Mouse (Mus musculus): ENCODE results near the gene Olfr675.
"Not testable (repeated sequence)": the region's sequence is repeated elsewhere in the genome, so short reads cannot be mapped to it uniquely, and the experiment has no call there.

The Olfr675 gene

DNA sequence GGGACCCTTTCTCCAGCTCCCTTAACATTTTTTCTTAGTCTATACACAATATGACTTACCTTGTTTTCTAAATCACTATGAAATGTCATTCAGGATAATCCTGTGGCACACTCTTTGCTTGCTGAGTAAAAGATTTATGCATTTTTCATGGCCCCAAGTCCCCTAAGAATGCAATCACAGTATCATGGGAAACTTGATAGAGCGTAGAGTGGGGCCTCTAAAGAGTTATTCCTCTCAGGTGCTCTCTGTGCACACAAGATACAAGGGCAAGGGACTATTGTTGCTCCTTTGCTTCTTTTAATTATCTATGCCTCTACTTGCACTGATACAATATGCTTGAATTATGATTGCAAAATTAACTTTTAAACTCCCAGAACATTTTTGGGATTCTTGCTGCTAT lies at the start of gene Olfr675:
Gene Olfr675 (minus strand): TSS at position 101 of the 400 bp plus-strand sequence.
- H3K4me1 ChIP-seq (replicated peaks; ENCODE audit: low read depth, low read length), result no peaks in the 10 kb centered on the region
- no peaks in the 10 kb centered on the region for H3K9me3 ChIP-seq (ENCODE audit: low read length)
- no peak within 1 kb of the TSS for H3K4me3 ChIP-seq (replicated peaks; ENCODE audit: low read length)
- H3K27me3 ChIP-seq (ENCODE audit: insufficient read depth, low read length), result no peaks in the 10 kb centered on the region
- H3K36me3 ChIP-seq (ENCODE audit: insufficient read depth, low read length), result no peaks in the 10 kb centered on the region
- TF ChIP-seq NANOG (IDR thresholded peaks at IDR 0.05; ENCODE audit: borderline replicate concordance, low read length) (no peak), POU5F1 (IDR thresholded peaks at IDR 0.05; ENCODE audit: borderline replicate concordance, low read length) (no peak), CTCF (conservative IDR thresholded peaks at IDR 0.05; ENCODE audit: low read length) (no peak)

DNA sequence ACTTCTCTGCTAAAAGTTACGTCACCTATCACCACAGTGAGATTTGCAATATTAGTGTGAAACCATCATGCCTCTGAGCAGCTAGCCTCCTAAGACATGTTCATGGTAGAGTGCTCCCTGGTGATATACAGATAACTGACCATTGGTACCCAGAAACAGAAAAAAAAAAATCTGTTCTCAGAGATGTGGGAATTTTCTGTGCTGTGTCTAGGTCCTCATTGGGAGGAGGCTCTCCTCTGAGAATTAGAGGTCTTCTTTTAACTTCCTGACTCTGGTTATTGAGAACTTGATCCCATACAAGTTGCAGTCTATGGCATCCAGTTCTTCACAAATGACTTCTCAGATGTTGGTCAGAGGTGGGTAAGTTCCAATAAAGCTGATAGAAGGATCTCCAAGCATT lies 35.9 kb upstream of the Olfr675 start, which contains the start of gene Olfr678:
Gene Olfr678 (plus strand): TSS at position 301 of the 400 bp plus-strand sequence.
- TF ChIP-seq CTCF (conservative IDR thresholded peaks at IDR 0.05; ENCODE audit: low read length), result no peak
- no peaks in the 10 kb centered on the region for H3K36me3 ChIP-seq (ENCODE audit: insufficient read depth, low read length)
- H3K9me3 ChIP-seq (ENCODE audit: low read length), result no peaks in the 10 kb centered on the region
- no peak within 1 kb of the TSS for H3K4me3 ChIP-seq (replicated peaks; ENCODE audit: low read length)
- no peaks in the 10 kb centered on the region for H3K4me1 ChIP-seq (replicated peaks; ENCODE audit: low read depth, low read length)
- H3K27me3 ChIP-seq (ENCODE audit: insufficient read depth, low read length), result no peaks in the 10 kb centered on the region

DNA sequence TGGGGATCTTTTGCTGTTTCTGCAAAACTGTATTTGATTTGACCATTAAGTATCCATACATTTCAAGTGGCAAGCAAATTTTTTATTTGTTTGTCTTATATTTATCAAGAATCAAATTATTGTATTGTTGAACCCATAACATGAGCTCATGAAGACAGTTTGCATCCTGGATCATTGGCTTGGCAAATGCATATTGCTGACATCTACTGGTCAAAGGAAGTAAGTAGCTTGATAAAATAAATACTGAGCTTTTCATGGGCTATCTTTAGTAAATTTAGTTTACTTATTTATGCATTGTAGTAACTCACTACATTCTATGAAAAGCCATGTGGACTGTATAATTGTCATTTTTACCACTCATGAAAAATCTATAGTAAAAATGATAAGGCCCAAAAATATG lies 30.7 kb upstream of the Olfr675 start:
- H3K4me3 ChIP-seq (replicated peaks; ENCODE audit: low read length), result no peak overlapping the region
- no peaks in the 10 kb centered on the region for H3K36me3 ChIP-seq (ENCODE audit: insufficient read depth, low read length)
- H3K27me3 ChIP-seq (ENCODE audit: insufficient read depth, low read length), result no peaks in the 10 kb centered on the region
- TF ChIP-seq NANOG (IDR thresholded peaks at IDR 0.05; ENCODE audit: borderline replicate concordance, low read length) (no peak), CTCF (conservative IDR thresholded peaks at IDR 0.05; ENCODE audit: low read length) (peak; percentile 16; the same call in 1 of the 2 replicates)
- no peaks in the 10 kb centered on the region for H3K4me1 ChIP-seq (replicated peaks; ENCODE audit: low read depth, low read length)
- no peaks in the 10 kb centered on the region for H3K9me3 ChIP-seq (ENCODE audit: low read length)

DNA sequence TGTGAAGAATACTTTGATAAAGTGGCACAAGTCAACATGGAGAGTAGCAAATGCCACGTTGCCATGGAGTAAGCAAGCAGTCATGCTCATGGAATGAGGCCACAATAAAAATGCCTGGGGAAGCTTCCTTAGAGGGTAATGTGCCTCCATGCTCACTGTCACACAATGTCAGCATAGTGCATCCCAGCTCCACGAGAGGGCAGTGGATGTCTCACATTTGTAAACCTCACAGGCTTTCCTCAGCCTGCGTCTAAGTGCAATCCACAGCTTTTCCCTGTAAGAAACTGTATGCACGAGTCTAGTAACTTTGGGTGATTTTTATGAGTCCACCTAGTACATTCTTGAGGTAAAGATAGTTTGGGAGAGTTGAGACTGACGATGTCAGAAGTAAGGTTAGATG lies 5.6 kb upstream of the Olfr675 start:
- H3K4me3 ChIP-seq (replicated peaks; ENCODE audit: low read length); H3K9me3 ChIP-seq (ENCODE audit: low read length); H3K27me3 ChIP-seq (ENCODE audit: insufficient read depth, low read length); H3K4me1 ChIP-seq (replicated peaks; ENCODE audit: low read depth, low read length); H3K36me3 ChIP-seq (ENCODE audit: insufficient read depth, low read length): not testable (repeated sequence)

DNA sequence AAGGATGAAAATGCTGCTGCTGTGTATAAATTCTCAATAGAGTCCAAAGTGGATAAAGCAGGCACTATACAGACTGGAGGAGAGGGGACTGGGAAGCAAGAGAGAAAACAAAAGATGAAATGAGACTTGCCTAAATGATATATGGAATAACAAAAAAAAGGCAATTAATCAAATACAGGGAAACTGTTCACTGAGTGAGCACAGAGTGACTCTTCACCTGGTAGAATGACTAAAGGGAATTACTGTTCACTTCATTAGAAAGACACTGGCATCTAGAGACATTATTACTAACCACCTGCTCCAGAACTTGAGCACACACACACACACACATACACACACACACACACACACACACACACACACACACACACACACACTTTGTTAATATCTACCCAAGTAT lies 4.1 kb upstream of the Olfr675 start, which contains the start of gene Olfr676:
Gene Olfr676 (plus strand): TSS at position 301 of the 400 bp plus-strand sequence.
- no peaks in the 10 kb centered on the region for H3K27me3 ChIP-seq (ENCODE audit: insufficient read depth, low read length)
- TF ChIP-seq NANOG (IDR thresholded peaks at IDR 0.05; ENCODE audit: borderline replicate concordance, low read length), result no peak
- TF ChIP-seq POU5F1 (IDR thresholded peaks at IDR 0.05; ENCODE audit: borderline replicate concordance, low read length), result no peak
- no peaks in the 10 kb centered on the region for H3K36me3 ChIP-seq (ENCODE audit: insufficient read depth, low read length)
- no peaks in the 10 kb centered on the region for H3K9me3 ChIP-seq (ENCODE audit: low read length)
- no peaks in the 10 kb centered on the region for H3K4me1 ChIP-seq (replicated peaks; ENCODE audit: low read depth, low read length)
- H3K4me3 ChIP-seq (replicated peaks; ENCODE audit: low read length), result no peak within 1 kb of the TSS

DNA sequence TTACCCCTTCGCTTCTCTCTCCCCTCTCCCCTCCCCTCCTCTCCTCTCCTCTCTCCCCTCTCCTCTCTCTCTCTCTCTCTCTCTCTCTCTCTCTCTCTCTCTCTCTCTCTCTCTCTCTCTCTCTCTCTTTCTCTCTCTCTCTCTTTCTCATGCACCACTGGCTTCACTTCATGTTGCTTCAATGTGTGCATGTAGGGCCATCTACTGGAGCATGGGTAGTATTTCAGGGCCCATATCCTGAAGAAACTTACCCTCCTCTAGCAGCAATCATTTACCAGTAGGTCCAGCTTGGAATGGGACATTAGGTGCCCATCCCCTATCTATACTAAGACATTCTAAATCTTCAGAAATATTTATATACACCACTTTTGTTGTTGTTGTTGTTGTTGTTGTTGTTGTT lies 5.7 kb downstream of the Olfr675 start:
- Histone ChIP-seq H3K27me3 (ENCODE audit: insufficient read depth, low read length) (no peaks in the 10 kb centered on the region), H3K9me3 (ENCODE audit: low read length) (no peaks in the 10 kb centered on the region), H3K36me3 (ENCODE audit: insufficient read depth, low read length) (no peaks in the 10 kb centered on the region), H3K4me3 (replicated peaks; ENCODE audit: low read length) (no peak overlapping the region), H3K4me1 (replicated peaks; ENCODE audit: low read depth, low read length) (no peaks in the 10 kb centered on the region)
- TF ChIP-seq CTCF (conservative IDR thresholded peaks at IDR 0.05; ENCODE audit: low read length) (peak; percentile 10; the same call in 1 of the 2 replicates), NANOG (IDR thresholded peaks at IDR 0.05; ENCODE audit: borderline replicate concordance, low read length) (no peak), POU5F1 (IDR thresholded peaks at IDR 0.05; ENCODE audit: borderline replicate concordance, low read length) (no peak)

DNA sequence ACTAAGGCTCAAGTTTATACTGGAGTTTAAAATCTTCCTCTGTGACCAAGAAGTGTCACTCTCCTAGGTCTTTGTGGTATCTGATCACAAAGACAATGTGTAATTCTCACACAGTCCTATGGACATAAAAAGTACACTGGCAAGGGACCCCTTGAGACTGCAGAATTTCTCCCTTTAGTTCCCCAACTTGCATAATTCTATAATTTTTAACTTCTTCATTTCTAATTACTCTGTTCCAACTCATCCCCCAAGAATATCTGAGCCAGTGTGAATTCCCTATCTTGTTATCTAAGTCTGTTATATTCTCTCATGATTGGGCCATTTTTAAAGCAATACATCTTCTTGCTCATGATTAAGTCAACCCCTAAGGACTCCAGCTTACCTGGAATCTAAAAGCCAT lies 26.3 kb downstream of the Olfr675 start, which contains the start of gene Olfr672:
Gene Olfr672 (minus strand): TSS at position 101 of the 400 bp plus-strand sequence.
- Histone ChIP-seq H3K9me3 (ENCODE audit: low read length) (peaks cover 10% of the 10 kb centered on the region), H3K27me3 (ENCODE audit: insufficient read depth, low read length) (no peaks in the 10 kb centered on the region), H3K4me1 (replicated peaks; ENCODE audit: low read depth, low read length) (no peaks in the 10 kb centered on the region), H3K36me3 (ENCODE audit: insufficient read depth, low read length) (no peaks in the 10 kb centered on the region), H3K4me3 (replicated peaks; ENCODE audit: low read length) (no peak within 1 kb of the TSS)
- TF ChIP-seq POU5F1 (IDR thresholded peaks at IDR 0.05; ENCODE audit: borderline replicate concordance, low read length) (no peak), NANOG (IDR thresholded peaks at IDR 0.05; ENCODE audit: borderline replicate concordance, low read length) (no peak), CTCF (conservative IDR thresholded peaks at IDR 0.05; ENCODE audit: low read length) (no peak)

DNA sequence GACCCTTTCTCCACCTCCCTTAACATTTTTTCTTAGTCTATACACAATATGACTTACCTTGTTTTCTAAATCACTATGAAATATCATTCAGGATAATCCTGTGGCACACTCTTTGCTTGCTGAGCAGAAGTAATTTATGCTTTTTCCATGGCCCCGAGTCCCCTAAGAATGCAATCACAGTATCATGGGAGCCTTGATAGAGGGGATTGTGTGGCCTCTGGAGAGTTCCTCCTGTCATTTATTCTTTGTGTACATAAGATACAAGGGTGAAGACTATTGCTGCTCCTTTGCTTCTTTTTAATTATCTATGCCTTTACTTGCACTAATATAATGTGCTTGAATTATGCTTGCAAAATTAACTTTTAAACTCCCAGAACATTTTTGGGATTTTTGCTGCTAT lies 49.2 kb downstream of the Olfr675 start, which contains the start of gene Olfr671:
Gene Olfr671 (minus strand): TSS at position 101 of the 400 bp plus-strand sequence.
- TF ChIP-seq NANOG (IDR thresholded peaks at IDR 0.05; ENCODE audit: borderline replicate concordance, low read length), result no peak
- no peak for TF ChIP-seq POU5F1 (IDR thresholded peaks at IDR 0.05; ENCODE audit: borderline replicate concordance, low read length)
- no peak for TF ChIP-seq CTCF (conservative IDR thresholded peaks at IDR 0.05; ENCODE audit: low read length)
- H3K4me1 ChIP-seq (replicated peaks; ENCODE audit: low read depth, low read length), result no peaks in the 10 kb centered on the region
- no peaks in the 10 kb centered on the region for H3K36me3 ChIP-seq (ENCODE audit: insufficient read depth, low read length)
- H3K9me3 ChIP-seq (ENCODE audit: low read length), result peaks cover 8% of the 10 kb centered on the region; the same call in 1 of the 2 replicates
- no peak within 1 kb of the TSS for H3K4me3 ChIP-seq (replicated peaks; ENCODE audit: low read length)
- no peaks in the 10 kb centered on the region for H3K27me3 ChIP-seq (ENCODE audit: insufficient read depth, low read length)

DNA sequence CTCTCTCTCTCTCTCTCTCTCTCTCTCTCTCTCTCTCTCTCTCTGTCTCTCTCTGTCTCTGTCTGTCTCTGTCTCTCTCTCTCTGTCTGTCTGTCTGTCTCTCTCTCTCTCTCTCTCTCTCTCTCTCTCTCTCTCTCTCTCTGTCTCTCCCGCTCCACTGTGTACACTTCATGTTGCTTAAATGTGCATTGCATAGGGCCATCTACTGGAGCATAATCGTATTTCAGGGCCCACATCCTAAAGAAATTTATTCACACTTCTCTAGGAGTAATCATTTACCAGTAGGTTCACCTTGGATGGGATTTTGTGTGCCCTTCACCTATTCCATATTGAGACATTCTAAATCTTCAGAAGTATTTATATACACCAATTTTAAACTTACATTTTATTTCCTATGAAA lies 55.8 kb downstream of the Olfr675 start:
- H3K27me3 ChIP-seq (ENCODE audit: insufficient read depth, low read length); H3K9me3 ChIP-seq (ENCODE audit: low read length): not testable (repeated sequence)

More for the DNA sequence above, 55.8 kb downstream of the Olfr675 start:
- not testable (repeated sequence) for H3K36me3 ChIP-seq (ENCODE audit: insufficient read depth, low read length); H3K4me1 ChIP-seq (replicated peaks; ENCODE audit: low read depth, low read length); H3K4me3 ChIP-seq (replicated peaks; ENCODE audit: low read length)
